Mouse (Mus musculus) kidney, embryonic 14.5 days (tissue): ENCODE results near the gene Cfap43. TPM values are rescaled to one million over a fixed set of nuclear protein-coding genes. Genes with fewer than 3 reads are reported as not detected.
A peak's percentile ranks its signal among the peaks of the same experiment; 100 is the strongest.

ENCODE experiments used
- ATAC-seq: fragments of 200-750 bp; cut with Nextera tagmentation; 2 replicates; pipeline ENCODE4 v1.8.0; 2017; ENCODE audit warnings: moderate number of reproducible peaks, mild to moderate bottlenecking, moderate TSS enrichment, moderate library complexity; ENCODE audit not compliant: low FRiP score, low TSS enrichment
- H3K27ac ChIP-seq: fragments of 300-500 bp; sonication (generic); 2 replicates; pipeline ENCODE4 v1.5.1; 2014; ENCODE audit warnings: low read depth, mild to moderate bottlenecking, low read length, moderate library complexity, mixed read lengths
- H3K27me3 ChIP-seq: fragments of 300-500 bp; sonication (generic); 2 replicates; pipeline ENCODE4 v1.6.1; 2014; ENCODE audit warnings: mild to moderate bottlenecking, low read length; ENCODE audit not compliant: control insufficient read depth, insufficient read depth
- H3K36me3 ChIP-seq: fragments of 300-500 bp; sonication (generic); 2 replicates; pipeline ENCODE4 v1.6.1; 2014; ENCODE audit warnings: low read length, mixed read lengths; ENCODE audit not compliant: control insufficient read depth, insufficient read depth
- H3K4me1 ChIP-seq: fragments of 300-500 bp; sonication (generic); 2 replicates; pipeline ENCODE4 v1.6.1; 2014; ENCODE audit warnings: low read length, mixed read lengths; ENCODE audit not compliant: control insufficient read depth, insufficient read depth
- H3K4me2 ChIP-seq: fragments of 300-500 bp; sonication (generic); replicated peaks from 2 replicates; pipeline ENCODE4 v1.6.1; 2014; ENCODE audit warnings: low read depth, mild to moderate bottlenecking, low read length
- H3K4me3 ChIP-seq: fragments of 300-500 bp; sonication (generic); 2 replicates; pipeline ENCODE4 v1.5.1; 2014; ENCODE audit warnings: mild to moderate bottlenecking, low read length
- H3K9ac ChIP-seq: fragments of 300-500 bp; sonication (generic); 2 replicates; pipeline ENCODE4 v1.6.1; 2014; ENCODE audit warnings: low read depth, mild to moderate bottlenecking, low read length, moderate library complexity
- H3K9me3 ChIP-seq: fragments of 300-500 bp; sonication (generic); 2 replicates; pipeline ENCODE4 v1.6.1; 2016; ENCODE audit warnings: low read length; ENCODE audit not compliant: control insufficient read depth
- whole genome bisulfite sequencing: fragments of 180-500 bp; shearing (Covaris S2); extraction: QIAGEN DNeasy Blood & Tissue Kit; methylation state at CpG from one replicate; pipeline ENCODE4 v1.1.7; 2014; 5-methylcytosine and 5-hydroxymethylcytosine counted together
- polyA plus RNA-seq: library from polyadenylated mRNA; unstranded; fragments of >200 nt; fragmentation: Nextera tagmentation; extraction: Ambion mirVana; gene quantifications from 2 replicates; pipeline ENCODE4 v1.2.1, GENCODE M21; 2014

Gene Cfap43
- polyA plus RNA-seq, 1 experiment from 2014 or later: 0.03 TPM

DNA sequence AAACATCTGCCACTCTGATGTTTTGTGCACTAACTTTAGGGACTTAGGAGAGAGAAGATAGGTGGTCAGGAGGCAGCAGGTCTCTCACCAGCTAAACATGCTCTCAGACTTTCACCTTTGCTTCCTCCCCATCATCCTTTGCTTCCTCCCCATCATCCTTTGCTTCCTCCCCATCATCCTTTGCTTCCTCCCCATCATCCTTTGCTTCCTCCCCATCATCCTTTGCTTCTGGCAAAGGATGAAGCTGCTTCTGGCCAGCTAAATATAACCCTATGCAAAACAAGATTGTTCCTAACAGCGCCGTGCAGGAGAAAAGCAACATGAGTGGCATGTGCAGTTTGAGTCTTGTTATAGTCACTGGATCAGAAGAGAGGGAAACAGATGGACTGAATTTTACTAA is 172.0 kb downstream of the Cfap43 start:
- Histone ChIP-seq H3K36me3 (no peaks in the 10 kb centered on the region), H3K4me3 (no peak overlapping the region), H3K9ac (no peak overlapping the region), H3K9me3 (no peaks in the 10 kb centered on the region), H3K4me2 (no peak overlapping the region), H3K27ac (no peak overlapping the region), H3K27me3 (no peaks in the 10 kb centered on the region), H3K4me1 (no peaks in the 10 kb centered on the region)
- ATAC-seq: no peak
- 91% methylated on average over 2 of the region's 2 CpGs for WGBS

DNA sequence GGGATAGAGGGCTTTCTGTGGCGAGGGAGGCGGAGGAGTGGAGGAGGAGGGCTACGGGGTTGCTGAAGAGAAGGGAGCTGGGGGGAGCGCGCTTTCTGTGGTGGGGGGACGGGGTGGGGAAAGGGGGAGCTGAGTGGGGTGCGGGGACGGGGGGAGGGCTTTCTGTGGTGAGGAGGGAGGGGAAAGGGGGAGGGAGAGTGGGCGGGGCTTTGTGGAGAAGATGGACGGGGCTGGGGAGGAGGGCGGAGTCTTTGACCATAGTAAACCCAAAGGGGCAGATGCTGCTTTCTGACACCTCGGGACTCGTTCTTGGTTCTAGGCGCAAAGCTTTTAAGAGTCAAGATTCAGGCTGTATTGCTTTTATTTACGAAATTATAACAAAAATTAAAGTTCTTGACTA is 187.2 kb downstream of the Cfap43 start:
- Histone ChIP-seq H3K4me3 (peak overlapping the region; percentile 80), H3K36me3 (peaks cover 45% of the 10 kb centered on the region), H3K4me1 (peaks cover 10% of the 10 kb centered on the region), H3K9me3 (no peaks in the 10 kb centered on the region), H3K27me3 (no peaks in the 10 kb centered on the region), H3K9ac (peak overlapping the region; percentile 75), H3K4me2 (peak overlapping the region; percentile 74), H3K27ac (peak overlapping the region; percentile 97)
- ATAC-seq: peak; percentile 22; the same call in 1 of the 2 replicates
- under 1% methylated on average over 13 of the region's 15 CpGs for WGBS

DNA sequence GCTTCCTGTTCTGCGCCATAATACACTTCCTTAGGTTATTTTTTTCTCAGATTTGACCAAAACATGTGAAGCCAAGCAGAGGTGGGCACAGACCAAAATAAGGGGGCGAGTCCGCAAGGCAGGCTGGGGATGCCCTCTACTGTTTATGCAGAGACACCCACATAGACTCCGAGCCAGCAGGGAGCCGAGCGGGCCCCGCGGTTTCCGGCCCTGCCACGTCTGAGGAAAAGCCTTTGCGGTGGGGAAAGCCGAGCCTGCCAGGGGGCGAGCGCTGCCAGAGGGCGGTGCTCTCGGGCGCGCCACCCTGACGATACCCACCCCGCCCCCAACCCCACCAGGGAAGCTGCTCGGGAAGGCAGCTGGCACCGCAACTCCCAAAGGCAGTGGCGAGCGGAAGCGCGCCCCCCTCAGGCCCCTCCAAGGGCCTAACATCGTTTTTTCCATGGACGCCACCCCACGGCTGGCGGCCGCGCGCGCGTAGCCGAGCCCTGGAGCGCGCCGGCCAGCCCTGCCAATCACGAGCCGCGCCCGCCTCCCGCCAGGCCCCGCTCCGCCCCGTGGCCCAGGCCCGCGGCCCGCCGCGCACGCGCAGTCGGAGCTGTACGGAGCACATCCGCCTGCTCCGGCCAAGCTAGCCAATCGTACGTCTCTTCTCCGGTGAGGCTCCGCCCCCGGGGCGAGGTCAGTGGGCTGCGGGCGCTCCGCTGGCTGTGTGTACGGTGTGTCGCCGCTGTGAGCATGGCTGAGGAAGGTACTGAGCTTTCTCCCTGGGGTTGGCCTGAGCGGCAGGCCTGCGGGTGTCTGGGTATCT is 187.8 kb downstream of the Cfap43 start, which contains the start of gene Sfr1:
Gene Sfr1, plus strand, starts transcription at position 612 of the 811 bp plus-strand sequence.
- peak; percentile 98 for ATAC-seq
- WGBS: 1% methylated on average over 69 of the region's 72 CpGs
- peak within 1 kb of the TSS; percentile 75 for H3K9ac ChIP-seq
- H3K27ac ChIP-seq: peak within 1 kb of the TSS; percentile 97
- no peaks in the 10 kb centered on the region for H3K27me3 ChIP-seq
- H3K4me1 ChIP-seq: peaks cover 10% of the 10 kb centered on the region
- peak within 1 kb of the TSS; percentile 80 for H3K4me3 ChIP-seq
- no peaks in the 10 kb centered on the region for H3K9me3 ChIP-seq
- peaks cover 39% of the 10 kb centered on the region for H3K36me3 ChIP-seq
- H3K4me2 ChIP-seq: peak within 1 kb of the TSS; percentile 74

DNA sequence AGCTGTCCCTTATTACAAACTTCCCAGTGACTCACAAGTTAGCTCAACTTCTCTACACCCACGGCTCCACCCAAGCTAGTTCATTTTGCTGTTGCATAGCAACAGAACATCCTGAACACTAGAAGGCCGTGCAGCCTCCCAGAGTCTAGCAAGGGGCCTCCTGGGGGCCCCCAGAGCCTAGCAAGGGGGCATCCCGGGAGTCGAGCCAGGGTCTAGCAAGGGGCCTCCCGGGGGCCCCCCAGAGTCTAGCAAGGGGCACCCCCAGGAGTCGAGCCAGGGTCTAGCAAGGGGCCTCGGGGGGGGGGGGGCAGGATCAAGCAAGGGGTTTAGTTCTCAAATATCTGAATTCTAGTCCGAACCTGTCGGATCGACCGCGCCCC is 188.4 kb downstream of the Cfap43 start:
- peak overlapping the region; percentile 74 for H3K4me2 ChIP-seq
- peak; percentile 76 for ATAC-seq
- no peaks in the 10 kb centered on the region for H3K9me3 ChIP-seq
- peaks cover 33% of the 10 kb centered on the region for H3K36me3 ChIP-seq
- peaks cover 10% of the 10 kb centered on the region for H3K4me1 ChIP-seq
- H3K27ac ChIP-seq: peak overlapping the region; percentile 97
- H3K4me3 ChIP-seq: peak overlapping the region; percentile 80
- no peaks in the 10 kb centered on the region for H3K27me3 ChIP-seq
- peak overlapping the region; percentile 75 for H3K9ac ChIP-seq
- under 1% methylated on average over 12 of the region's 12 CpGs for WGBS

DNA sequence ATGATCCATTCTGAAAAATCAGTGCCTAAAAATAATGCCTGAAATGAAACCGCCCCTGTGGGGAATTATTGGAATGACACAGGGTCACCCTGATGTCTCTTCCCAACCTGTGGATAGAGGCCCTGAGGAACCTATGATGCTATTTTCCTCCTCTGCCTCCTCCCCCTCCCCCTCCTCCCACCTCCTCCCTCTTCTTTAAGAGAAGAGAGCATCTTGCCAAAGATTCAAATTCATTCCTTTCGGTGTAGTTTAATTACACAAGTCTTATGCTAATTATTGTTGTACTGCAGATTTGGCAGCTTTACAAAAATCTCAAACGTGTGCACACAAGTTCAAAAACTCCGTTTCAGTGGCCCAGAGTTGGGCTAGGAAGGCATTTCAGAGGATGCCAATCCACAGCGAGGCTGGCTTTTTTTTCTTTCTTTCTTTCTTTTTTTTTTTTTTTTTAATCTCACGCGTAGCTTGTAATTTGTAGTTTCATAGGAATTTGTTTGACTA is 193.4 kb downstream of the Cfap43 start:
- Histone ChIP-seq H3K36me3 (no peaks in the 10 kb centered on the region), H3K4me2 (no peak overlapping the region), H3K9me3 (no peaks in the 10 kb centered on the region), H3K4me3 (no peak overlapping the region), H3K9ac (no peak overlapping the region), H3K27ac (no peak overlapping the region), H3K4me1 (peaks cover 6% of the 10 kb centered on the region; the same call in 1 of the 2 replicates), H3K27me3 (no peaks in the 10 kb centered on the region)
- ATAC-seq: no peak
- WGBS: 84% methylated on average over 7 of the region's 7 CpGs

DNA sequence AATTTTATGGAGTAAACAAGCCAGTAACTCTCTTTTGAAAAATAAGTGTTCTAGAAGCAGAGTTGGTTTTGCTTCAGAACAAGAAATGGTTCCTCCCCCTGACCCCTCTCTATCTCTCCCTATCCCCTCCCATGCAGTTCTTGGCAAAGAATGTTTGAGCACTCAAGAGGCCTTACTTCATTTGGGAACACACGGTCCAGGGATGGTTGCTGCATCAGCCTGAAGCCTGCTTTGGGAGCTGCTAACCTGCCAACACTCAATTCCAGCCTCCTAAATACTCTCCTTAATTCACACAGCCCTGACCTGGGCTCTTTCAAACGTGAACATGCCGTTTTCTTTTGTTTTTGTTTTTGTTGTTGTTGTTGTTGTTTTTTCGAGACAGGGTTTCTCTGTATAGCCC is 194.2 kb downstream of the Cfap43 start:
- no peak for ATAC-seq
- Histone ChIP-seq H3K27ac (no peak overlapping the region), H3K9ac (no peak overlapping the region), H3K27me3 (no peaks in the 10 kb centered on the region), H3K36me3 (no peaks in the 10 kb centered on the region), H3K4me2 (no peak overlapping the region), H3K4me3 (no peak overlapping the region), H3K4me1 (peaks cover 2% of the 10 kb centered on the region; the same call in 1 of the 2 replicates), H3K9me3 (no peaks in the 10 kb centered on the region)
- WGBS: 77% methylated on average over 4 of the region's 4 CpGs

DNA sequence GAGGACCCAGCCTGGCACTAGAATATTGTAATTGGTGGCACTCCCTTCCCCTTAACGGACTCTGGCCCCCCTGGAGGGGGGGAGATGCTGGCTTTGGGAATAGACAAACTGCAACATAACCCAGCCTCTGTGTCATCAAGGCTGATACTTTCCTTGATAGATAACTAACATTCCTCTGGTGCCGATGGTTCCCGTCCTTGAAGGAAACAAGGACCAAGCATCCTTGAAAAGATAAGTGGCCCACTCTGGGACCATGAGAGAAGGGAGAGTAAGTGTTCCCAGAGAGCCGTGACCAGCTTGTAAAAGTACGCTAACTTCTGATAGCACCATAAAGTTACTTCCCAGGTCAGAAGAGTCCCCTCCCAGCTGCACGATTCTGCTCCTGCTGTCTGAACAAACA is 196.6 kb downstream of the Cfap43 start:
- no peaks in the 10 kb centered on the region for H3K27me3 ChIP-seq
- WGBS: 29% methylated on average over 6 of the region's 6 CpGs
- no peaks in the 10 kb centered on the region for H3K4me1 ChIP-seq
- H3K36me3 ChIP-seq: no peaks in the 10 kb centered on the region
- no peak overlapping the region for H3K4me3 ChIP-seq
- no peaks in the 10 kb centered on the region for H3K9me3 ChIP-seq
- no peak for ATAC-seq
- H3K27ac ChIP-seq: no peak overlapping the region
- no peak overlapping the region for H3K4me2 ChIP-seq
- no peak overlapping the region for H3K9ac ChIP-seq

DNA sequence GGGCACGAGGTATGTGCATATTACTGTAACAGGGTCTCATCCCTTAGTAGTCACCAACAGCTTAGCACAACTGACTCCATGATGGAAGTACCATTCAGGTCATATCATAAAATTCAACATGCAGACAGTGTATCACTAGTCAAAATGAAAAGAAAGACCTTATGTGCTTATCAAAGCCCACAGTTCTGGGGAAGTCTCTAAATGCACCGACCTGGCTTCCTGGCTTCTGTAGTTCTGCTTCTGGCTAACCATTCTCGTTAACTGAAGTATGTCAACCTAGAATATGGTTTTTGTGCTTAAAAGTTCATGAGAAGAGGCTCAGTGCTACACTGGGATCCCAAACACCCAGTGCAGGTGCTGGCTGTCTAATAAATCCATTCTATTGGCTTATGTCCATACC is 199.9 kb downstream of the Cfap43 start:
- H3K9ac ChIP-seq: no peak overlapping the region
- H3K27me3 ChIP-seq: no peaks in the 10 kb centered on the region
- H3K4me3 ChIP-seq: no peak overlapping the region
- H3K36me3 ChIP-seq: no peaks in the 10 kb centered on the region
- no peak overlapping the region for H3K27ac ChIP-seq
- no peaks in the 10 kb centered on the region for H3K4me1 ChIP-seq
- no peaks in the 10 kb centered on the region; the same call in 1 of the 2 replicates for H3K9me3 ChIP-seq
- ATAC-seq: no peak
- WGBS: 91% methylated on average over 3 of the region's 3 CpGs
- no peak overlapping the region for H3K4me2 ChIP-seq

DNA sequence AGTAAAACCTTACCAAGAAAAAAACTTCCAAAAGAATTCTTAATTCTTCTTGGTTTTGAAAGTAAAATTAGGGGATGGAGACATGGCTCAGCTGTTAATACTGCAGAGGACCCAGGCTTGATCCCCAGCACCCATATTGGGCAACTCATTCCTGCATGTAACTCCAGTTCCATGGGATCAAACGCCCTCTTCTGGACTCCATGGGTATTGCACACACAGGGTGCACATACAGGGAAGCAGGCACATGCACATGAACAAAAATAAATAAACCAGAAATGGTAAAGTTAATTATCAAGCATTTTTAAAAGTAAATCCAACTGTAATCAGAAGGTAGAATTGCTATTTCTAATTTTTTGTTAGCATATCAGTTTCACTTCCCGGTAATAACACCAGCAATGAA is 202.9 kb downstream of the Cfap43 start:
- H3K4me3 ChIP-seq: no peak overlapping the region
- ATAC-seq: no peak
- no peak overlapping the region for H3K4me2 ChIP-seq
- H3K36me3 ChIP-seq: no peaks in the 10 kb centered on the region
- H3K27me3 ChIP-seq: no peaks in the 10 kb centered on the region
- no peaks in the 10 kb centered on the region; the same call in 1 of the 2 replicates for H3K9me3 ChIP-seq
- WGBS: 68% methylated on average over 2 of the region's 2 CpGs
- H3K4me1 ChIP-seq: no peaks in the 10 kb centered on the region
- H3K9ac ChIP-seq: no peak overlapping the region
- H3K27ac ChIP-seq: no peak overlapping the region
